Mouse (Mus musculus): Measurements from ENCODE around the gene Specc1.

DNA sequence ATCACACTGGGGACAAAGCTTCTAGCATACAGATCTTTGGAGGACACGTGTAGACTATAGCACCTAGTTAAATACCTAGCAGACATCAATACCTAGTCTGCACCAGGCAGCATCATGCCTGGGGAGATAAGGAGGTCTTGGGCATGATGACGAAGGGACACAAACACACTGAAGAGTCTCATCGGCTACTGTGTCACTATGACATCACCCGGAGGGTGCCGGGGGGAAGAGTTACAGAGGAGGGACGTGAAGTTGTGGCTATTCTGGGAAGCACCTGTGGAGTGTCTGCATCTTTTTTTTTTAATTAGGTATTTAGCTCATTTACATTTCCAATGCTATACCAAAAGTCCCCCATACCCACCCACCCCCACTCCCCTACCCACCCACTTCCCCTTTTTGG, 55.5 kb downstream of the Specc1 start:
- TF ChIP-seq MAZ (IDR thresholded peaks at IDR 0.05; ENCODE audit: low read depth, low read length) (0 out of 2 replicates have a peak, but pooled peaks have one; percentile 49), ZKSCAN1 (IDR thresholded peaks at IDR 0.05; ENCODE audit: borderline replicate concordance, low read depth, low read length) (no peak; the same call in 1 of the 2 replicates), MXI1 (IDR thresholded peaks at IDR 0.05; ENCODE audit: low read depth, low read length) (no peak), USF1 (IDR thresholded peaks at IDR 0.05; ENCODE audit: low read depth, low read length) (no peak), CTCF (conservative IDR thresholded peaks at IDR 0.05 in 1 of 2, IDR thresholded peaks at IDR 0.05 in 1 of 2; ENCODE audit: low read depth in 2 of 2, low read length in 2 of 2) (no peak), TCF12 (IDR thresholded peaks at IDR 0.05; ENCODE audit: low read depth, low read length) (no peak), KAT2A (IDR thresholded peaks at IDR 0.05; ENCODE audit: insufficient replicate concordance, low read length) (no peak), MAFK (IDR thresholded peaks at IDR 0.05; ENCODE audit: insufficient replicate concordance, low read length) (no peak), POLR2A (IDR thresholded peaks at IDR 0.05; ENCODE audit: low read depth, low read length) (no peak), TBP (conservative IDR thresholded peaks at IDR 0.05; ENCODE audit: low read depth, low read length) (no peak), HCFC1 (IDR thresholded peaks at IDR 0.05; ENCODE audit: low read depth, low read length) (no peak)

All from CH12.LX (cell line).